Mouse (Mus musculus) G1E (cell line): Measurements from ENCODE around the gene Prdm16.

ENCODE experiments used
- CTCF ChIP-seq: IDR thresholded peaks from 2 replicates; pipeline ENCODE4 v1.5.1; 2012; ENCODE audit warnings: low read depth, low read length, inconsistent platforms, mixed read lengths
- GATA1 ChIP-seq: IDR thresholded peaks from 2 replicates; pipeline ENCODE4 v1.6.1; 2012; ENCODE audit warnings: borderline replicate concordance, low read length, inconsistent platforms, mixed read lengths
- GATA2 ChIP-seq: IDR thresholded peaks from 2 replicates; pipeline ENCODE4 v1.6.1; 2012; ENCODE audit warnings: low read depth, low read length, inconsistent platforms, borderline replicate concordance
- POLR2AphosphoS5 ChIP-seq: IDR thresholded peaks from 2 replicates; pipeline ENCODE4 v1.6.1; 2012; ENCODE audit warnings: low read depth, low read length, inconsistent platforms; ENCODE audit not compliant: insufficient replicate concordance
- TAL1 ChIP-seq: conservative IDR thresholded peaks from 2 replicates; pipeline ENCODE4 v1.6.1; 2012; ENCODE audit warnings: low read depth, low read length, inconsistent platforms, mixed read lengths

DNA sequence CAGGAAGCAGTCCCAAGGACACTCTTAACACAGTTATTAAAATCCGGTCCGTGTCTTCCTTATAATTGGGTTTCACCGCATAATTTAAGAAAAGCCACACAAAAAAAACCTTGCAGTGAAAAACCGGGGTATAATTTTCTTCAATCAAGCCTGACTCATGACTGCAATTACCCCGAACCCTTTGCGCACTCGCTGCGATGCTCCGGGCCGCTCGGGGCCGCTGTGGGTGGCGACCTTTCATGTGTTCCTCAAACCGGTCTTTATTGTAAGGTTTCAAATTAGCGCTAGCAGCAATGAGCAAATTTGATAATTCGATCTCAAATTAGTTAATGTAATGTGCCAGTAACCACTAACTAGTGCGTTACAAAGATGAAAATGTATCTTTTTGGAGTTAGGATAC lies 215.9 kb downstream of the Prdm16 start:
- TF ChIP-seq CTCF (no peak), POLR2AphosphoS5 (no peak), GATA1 (no peak), TAL1 (no peak), GATA2 (no peak)
